Mouse (Mus musculus) spleen, postnatal 4 days (tissue): ENCODE results near the gene Mllt11.
A peak's percentile ranks its signal among the peaks of the same experiment; 100 is the strongest.
"Not testable (repeated sequence)": the region's sequence is repeated elsewhere in the genome, so short reads cannot be mapped to it uniquely, and the experiment has no call there.

ENCODE experiments used
- DNase-seq, 2 experiments: peaks; one replicate each; pipeline ENCODE4 v3.0.0; 2022; ENCODE audit warnings: low spot score in 2 of 2

Gene Mllt11

GRCm38 (mm10) chr3:95217255-95218134 is 14.5 kb downstream of the Mllt11 start, which contains the start of gene Gabpb2:
Gene Gabpb2 (minus strand): TSS chr3:95217916.
- DNase-seq: peak; percentile 97 to 100

GRCm38 (mm10) chr3:95216655-95217254 is 15.2 kb downstream of the Mllt11 start:
- no peak for DNase-seq

GRCm38 (mm10) chr3:95213609-95213975 is 18.4 kb downstream of the Mllt11 start:
- DNase-seq: no peak

GRCm38 (mm10) chr3:95212889-95213608 is 18.9 kb downstream of the Mllt11 start:
- DNase-seq: not testable (repeated sequence)

GRCm38 (mm10) chr3:95210585-95210984 is 21.4 kb downstream of the Mllt11 start:
- DNase-seq: no peak

- no peak for DNase-seq
These were observed 23.7 kb downstream of the Mllt11 start for GRCm38 (mm10) chr3:95208286-95208685.

GRCm38 (mm10) chr3:95203880-95204279 is 28.1 kb downstream of the Mllt11 start:
- no peak for DNase-seq

GRCm38 (mm10) chr3:95200562-95200961 is 31.4 kb downstream of the Mllt11 start:
- DNase-seq: no peak

- DNase-seq: no peak
These were observed 31.8 kb downstream of the Mllt11 start for GRCm38 (mm10) chr3:95200132-95200531.

GRCm38 (mm10) chr3:95199101-95199500 is 32.9 kb downstream of the Mllt11 start:
- no peak for DNase-seq

- DNase-seq: no peak
These were observed 36.2 kb downstream of the Mllt11 start for GRCm38 (mm10) chr3:95195772-95196171.

GRCm38 (mm10) chr3:95194721-95195135 is 37.2 kb downstream of the Mllt11 start:
- no peak for DNase-seq

GRCm38 (mm10) chr3:95186888-95187287 is 45.1 kb downstream of the Mllt11 start:
- no peak for DNase-seq

- DNase-seq: no peak
These were observed 45.9 kb downstream of the Mllt11 start for GRCm38 (mm10) chr3:95186100-95186499.

- DNase-seq: no peak
These were observed 47.0 kb downstream of the Mllt11 start for GRCm38 (mm10) chr3:95184796-95185577.

- DNase-seq: no peak
These were observed 50.1 kb downstream of the Mllt11 start for GRCm38 (mm10) chr3:95181841-95182240.

GRCm38 (mm10) chr3:95179890-95180289 is 52.1 kb downstream of the Mllt11 start:
- no peak for DNase-seq

GRCm38 (mm10) chr3:95178948-95179347 is 53.0 kb downstream of the Mllt11 start:
- DNase-seq: no peak

GRCm38 (mm10) chr3:95177583-95177982 is 54.4 kb downstream of the Mllt11 start:
- no peak for DNase-seq

- DNase-seq: no peak
These were observed 55.5 kb downstream of the Mllt11 start for GRCm38 (mm10) chr3:95176500-95176899.

GRCm38 (mm10) chr3:95174011-95174592 is 57.9 kb downstream of the Mllt11 start:
- peak; percentile 85 to 95 for DNase-seq
